21 mouse cellular contexts compared by ENCODE assay signal in the genomic region with DNA sequence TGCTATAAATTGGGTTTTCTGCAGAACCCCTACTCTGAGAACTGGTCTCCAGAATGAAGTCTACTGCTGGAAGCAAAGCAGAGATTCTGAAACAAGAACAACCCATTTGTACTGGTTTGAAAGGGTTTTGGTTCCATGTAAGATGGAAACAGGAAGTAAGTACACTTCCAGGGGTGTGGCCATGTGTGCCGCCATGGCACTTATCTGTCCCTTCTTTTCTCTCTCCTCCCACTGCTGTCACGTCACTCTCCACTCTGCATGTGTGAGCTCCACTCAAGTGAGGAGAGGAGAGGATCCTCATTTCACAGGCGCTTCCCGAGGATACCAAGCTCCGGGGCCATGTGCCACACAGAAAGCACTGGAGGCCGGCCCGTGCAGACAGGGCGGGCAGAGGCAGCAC. TPM values are rescaled to one million over a fixed set of nuclear protein-coding genes. Genes with fewer than 3 reads are reported as not detected.
DNase-seq lines count a peak whose midpoint lies in the region; ATAC-seq and TF ChIP-seq lines count a peak whose summit lies in the region.
"Had no signal": no experiment of that assay in that cellular context is flagged by ENCODE, and none has a peak within 500 bp of the region (broad histone marks: within the 10 kb centered on the region; RNA-seq: fewer than 3 reads in every experiment).

No protein-coding gene starts in this region.

- H3K4me3 ChIP-seq in heart, embryonic 12.5 days = no peak overlapping the region
- H3K4me3 ChIP-seq in liver, embryonic 14.5 days (ENCODE audit: insufficient read depth in 1 of 2, low read depth in 2 of 2, low read length in 2 of 2) = no peak overlapping the region
- no peak overlapping the region for H3K4me3 ChIP-seq in midbrain, postnatal 0 days (ENCODE audit: low read depth, low read length)
- H3K4me3 ChIP-seq: midbrain, embryonic 10.5 days had no signal

- WGBS in heart, embryonic 12.5 days = 71% methylated on average over 8 of the region's 8 CpGs
- 70% methylated on average over 8 of the region's 8 CpGs for WGBS in liver, embryonic 14.5 days (ENCODE audit: insufficient replicate concordance)
- WGBS in midbrain, postnatal 0 days = 93% methylated on average over 8 of the region's 8 CpGs

- H3K36me3 ChIP-seq in heart, embryonic 12.5 days = peaks cover 50% of the 10 kb centered on the region
- H3K36me3 ChIP-seq in liver, embryonic 14.5 days (replicated peaks; ENCODE audit: control insufficient read depth, insufficient read depth, low read depth) = peaks cover 67% of the 10 kb centered on the region
- peaks cover 4% of the 10 kb centered on the region; the same call in 1 of the 2 replicates for H3K36me3 ChIP-seq in splenic B cell, adult 2 months (ENCODE audit: control insufficient read depth, insufficient read depth, low read length, poor library complexity, severe bottlenecking)
- peaks cover 31% of the 10 kb centered on the region for H3K36me3 ChIP-seq in midbrain, postnatal 0 days (ENCODE audit: insufficient read depth, low read length)

- TF ChIP-seq EP300 in liver, embryonic 14.5 days (IDR thresholded peaks at IDR 0.05; ENCODE audit: low read depth) = no peak

- no peaks in the 10 kb centered on the region for H3K9me3 ChIP-seq in heart, embryonic 12.5 days (replicated peaks)
- no peaks in the 10 kb centered on the region for H3K9me3 ChIP-seq in liver, embryonic 14.5 days (ENCODE audit: control insufficient read depth, low read length)
- no peaks in the 10 kb centered on the region for H3K9me3 ChIP-seq in midbrain, postnatal 0 days (ENCODE audit: low read length)
- H3K9me3 ChIP-seq: midbrain, embryonic 10.5 days had no signal

- no peak for TF ChIP-seq CTCF in liver, embryonic 14.5 days (IDR thresholded peaks at IDR 0.05; ENCODE audit: low read depth)
- no peak for TF ChIP-seq CTCF in midbrain, postnatal 0 days (IDR thresholded peaks at IDR 0.05)

- no peak for ATAC-seq in heart, embryonic 12.5 days (ENCODE audit: insufficient number of reproducible peaks, low FRiP score)
- ATAC-seq in common myeloid progenitor, adult 5-6 weeks (replicated peaks; ENCODE audit: low read depth, poor library complexity, severe bottlenecking) = peak; percentile 82
- peak; percentile 63; the same call in 1 of the 2 replicates for ATAC-seq in liver, embryonic 14.5 days (ENCODE audit: insufficient read depth)
- no peak for ATAC-seq in midbrain, postnatal 0 days (ENCODE audit: low FRiP score)

- no peaks in the 10 kb centered on the region for H3K4me1 ChIP-seq in heart, embryonic 12.5 days (replicated peaks)
- peaks cover 3 to 7% of the 10 kb centered on the region in 2 experiments for H3K4me1 ChIP-seq in liver, embryonic 14.5 days (replicated peaks; ENCODE audit: control insufficient read depth in 2 of 2, insufficient read depth in 2 of 2, low read length in 1 of 2)
- H3K4me1 ChIP-seq in midbrain, postnatal 0 days (ENCODE audit: insufficient read depth, low read length) = no peaks in the 10 kb centered on the region
- H3K4me1 ChIP-seq: midbrain, embryonic 10.5 days had no signal

- H3K4me2 ChIP-seq in heart, embryonic 12.5 days = no peak overlapping the region
- no peak overlapping the region for H3K4me2 ChIP-seq in liver, embryonic 14.5 days (ENCODE audit: low read depth)
- no peak overlapping the region for H3K4me2 ChIP-seq in midbrain, postnatal 0 days (ENCODE audit: low read depth, low read length, poor library complexity, severe bottlenecking)
- H3K4me2 ChIP-seq: hindbrain, embryonic 14.5 days; lung, embryonic 14.5 days had no signal

- H3K9ac ChIP-seq in heart, embryonic 12.5 days = no peak overlapping the region
- no peak overlapping the region for H3K9ac ChIP-seq in liver, embryonic 14.5 days (replicated peaks)
- no peak overlapping the region for H3K9ac ChIP-seq in midbrain, postnatal 0 days (replicated peaks; ENCODE audit: low read length, poor library complexity, severe bottlenecking)
- H3K9ac ChIP-seq: hindbrain, embryonic 14.5 days; lung, embryonic 14.5 days had no signal

- H3K27ac ChIP-seq in heart, embryonic 12.5 days (ENCODE audit: poor library complexity, severe bottlenecking) = no peak overlapping the region
- H3K27ac ChIP-seq in liver, embryonic 14.5 days = no peak overlapping the region; the same call in 1 of the 2 replicates
- H3K27ac ChIP-seq in midbrain, postnatal 0 days (ENCODE audit: low read depth, low read length) = no peak overlapping the region
- H3K27ac ChIP-seq: hindbrain, embryonic 14.5 days; midbrain, embryonic 10.5 days had no signal

- DNase-seq in heart, adult 11 months = peak; percentile 96
- DNase-seq in liver, embryonic 14.5 days (ENCODE audit: low read depth in 3 of 3, low spot score in 3 of 3) = peak in 1 of 3 experiments; percentile 32
- peak; percentile 7 for DNase-seq in splenic B cell, adult 2 months (ENCODE audit: low read depth, low spot score)
- no peak for DNase-seq in embryo, embryonic 11 days
- DNase-seq in midbrain, postnatal 0 days (ENCODE audit: low spot score) = no peak
- no peak for DNase-seq in natural killer cell, adult 2 months (ENCODE audit: low spot score in 2 of 2)
- DNase-seq: adrenal gland, postnatal 25 days; cerebellum, postnatal 25 days; kidney, adult 11 months; kidney, postnatal 25 days; lung, embryonic 14.5 days had no signal

- no peaks in the 10 kb centered on the region for H3K27me3 ChIP-seq in heart, embryonic 12.5 days (replicated peaks)
- no peaks in the 10 kb centered on the region for H3K27me3 ChIP-seq in liver, embryonic 14.5 days (ENCODE audit: control insufficient read depth, insufficient read depth, low read length)
- H3K27me3 ChIP-seq in splenic B cell, adult 2 months (ENCODE audit: control insufficient read depth, insufficient read depth, low read length, poor library complexity, severe bottlenecking) = no peaks in the 10 kb centered on the region
- H3K27me3 ChIP-seq in midbrain, postnatal 0 days (ENCODE audit: insufficient read depth, low read length) = no peaks in the 10 kb centered on the region

RNA-seq across cellular contexts. Expression of a gene that starts 7.6 kb away (rescaled TPM):
- 28.5 and 28.6 TPM in 2 replicates for polyA plus RNA-seq in heart, embryonic 12.5 days (2016; fragmentation: Nextera tagmentation; extraction: Ambion mirVana)
- 105 and 124 TPM in 2 replicates for total RNA-seq in common myeloid progenitor, adult 5-6 weeks (2017)
- polyA plus RNA-seq in liver, embryonic 14.5 days (2012; rRNA removed) = 52.2 and 82.6 TPM in 2 replicates
- 111 and 116 TPM in 2 replicates for polyA plus RNA-seq in liver, embryonic 14.5 days (2014; fragmentation: Nextera tagmentation; extraction: Ambion mirVana)
- 48.8 and 49.9 TPM in 2 replicates for total RNA-seq in midbrain, postnatal 0 days (2014; rRNA removed)
- polyA plus RNA-seq in midbrain, postnatal 0 days (2015; fragmentation: Nextera tagmentation; extraction: Ambion mirVana) = 12.3 and 14.3 TPM in 2 replicates

RNA-seq across cellular contexts. Expression of a gene that starts 10.5 kb away (rescaled TPM):
- 35.7 and 37.1 TPM in 2 replicates for polyA plus RNA-seq in heart, embryonic 12.5 days (2016; fragmentation: Nextera tagmentation; extraction: Ambion mirVana)
- total RNA-seq in common myeloid progenitor, adult 5-6 weeks (2017) = 7.7 and 8.0 TPM in 2 replicates
- polyA plus RNA-seq in liver, embryonic 14.5 days (2012; rRNA removed) = 4.2 and 6.4 TPM in 2 replicates
- polyA plus RNA-seq in liver, embryonic 14.5 days (2014; fragmentation: Nextera tagmentation; extraction: Ambion mirVana) = 11.2 and 11.6 TPM in 2 replicates
- 15.3 and 16.5 TPM in 2 replicates for total RNA-seq in midbrain, postnatal 0 days (2014; rRNA removed)
- 20.2 and 21.1 TPM in 2 replicates for polyA plus RNA-seq in midbrain, postnatal 0 days (2015; fragmentation: Nextera tagmentation; extraction: Ambion mirVana)

RNA-seq across cellular contexts. Expression of a gene that starts 10.5 kb away (rescaled TPM):
- 3.9 and 4.1 TPM in 2 replicates for polyA plus RNA-seq in heart, embryonic 12.5 days (2016; fragmentation: Nextera tagmentation; extraction: Ambion mirVana)
- 5.7 TPM in 1 of 2 replicates, not detected in the other for total RNA-seq in common myeloid progenitor, adult 5-6 weeks (2017)
- 0.51 and 0.86 TPM in 2 replicates for polyA plus RNA-seq in liver, embryonic 14.5 days (2012; rRNA removed)
- polyA plus RNA-seq in liver, embryonic 14.5 days (2014; fragmentation: Nextera tagmentation; extraction: Ambion mirVana) = 0.79 and 1.2 TPM in 2 replicates
- total RNA-seq in midbrain, postnatal 0 days (2014; rRNA removed) = 1.0 and 2.8 TPM in 2 replicates
- 10.0 and 14.6 TPM in 2 replicates for polyA plus RNA-seq in midbrain, postnatal 0 days (2015; fragmentation: Nextera tagmentation; extraction: Ambion mirVana)

RNA-seq across cellular contexts. Expression of a gene that starts 24.8 kb away (rescaled TPM):
- polyA plus RNA-seq in heart, embryonic 12.5 days (2016; fragmentation: Nextera tagmentation; extraction: Ambion mirVana) = 6.7 and 7.8 TPM in 2 replicates
- 8.2 and 9.0 TPM in 2 replicates for total RNA-seq in common myeloid progenitor, adult 5-6 weeks (2017)
- polyA plus RNA-seq in liver, embryonic 14.5 days (2012; rRNA removed) = 3.8 and 5.3 TPM in 2 replicates
- polyA plus RNA-seq in liver, embryonic 14.5 days (2014; fragmentation: Nextera tagmentation; extraction: Ambion mirVana) = 3.4 and 4.0 TPM in 2 replicates
- total RNA-seq in midbrain, postnatal 0 days (2014; rRNA removed) = 8.7 and 10.6 TPM in 2 replicates
- 7.0 and 7.1 TPM in 2 replicates for polyA plus RNA-seq in midbrain, postnatal 0 days (2015; fragmentation: Nextera tagmentation; extraction: Ambion mirVana)

RNA-seq across cellular contexts. Expression of a gene that starts 25.1 kb away (rescaled TPM):
- polyA plus RNA-seq in heart, embryonic 12.5 days (2016; fragmentation: Nextera tagmentation; extraction: Ambion mirVana) = 0.42 TPM in 1 of 2 replicates, not detected in the other
- total RNA-seq in common myeloid progenitor, adult 5-6 weeks (2017) = 2.6 TPM in 1 of 2 replicates, not detected in the other
- polyA plus RNA-seq in liver, embryonic 14.5 days (2012; rRNA removed) = 0.61 TPM in 1 of 2 replicates, not detected in the other
- 0.57 and 0.98 TPM in 2 replicates for polyA plus RNA-seq in liver, embryonic 14.5 days (2014; fragmentation: Nextera tagmentation; extraction: Ambion mirVana)
- total RNA-seq in midbrain, postnatal 0 days (2014; rRNA removed) = 4.1 TPM in 1 of 2 replicates, not detected in the other
- 0.86 and 2.7 TPM in 2 replicates for polyA plus RNA-seq in midbrain, postnatal 0 days (2015; fragmentation: Nextera tagmentation; extraction: Ambion mirVana)
- total RNA-seq: adrenal gland, postnatal 25 days; heart, adult 18-20 months; heart, postnatal 10 days; layer of hippocampus, postnatal 10 days; left cerebral cortex, postnatal 14 days had no signal
- polyA plus RNA-seq: embryonic facial prominence, embryonic 11.5 days; lung, embryonic 14.5 days; small intestine, adult 2 months had no signal

Comparison
In these comparisons a context has a peak if more than half of its experiments do, and no peak if none do; other contexts are left out.
1. DNase-seq: peak in heart, adult 11 months (single experiment) and splenic B cell, adult 2 months (single experiment); none in embryo, embryonic 11 days (single experiment), midbrain, postnatal 0 days (single experiment) and natural killer cell, adult 2 months (0 of 2).
2. ATAC-seq: peak in common myeloid progenitor, adult 5-6 weeks (single experiment) and liver, embryonic 14.5 days (single experiment); none in heart, embryonic 12.5 days (single experiment) and midbrain, postnatal 0 days (single experiment).